Mouse (Mus musculus) adipose tissue, adult 10 weeks (tissue): ENCODE data around the gene AW822073. TPM values are rescaled to one million over a fixed set of nuclear protein-coding genes. Genes with fewer than 3 reads are reported as not detected.

Source experiments
- polyA plus RNA-seq: library from polyadenylated mRNA; stranded (reverse); fragments of 350-450 nt; fragmentation: Illumina TruSeq; extraction: RNeasy Lipid Tissue Mini Kit (QIAGEN cat#74804); gene quantifications from one replicate; pipeline ENCODE4 v1.2.3, GENCODE M21; 2014; ENCODE audit warnings: low read depth, low replicate concordance

AW822073 gene
- not detected for polyA plus RNA-seq

GRCm38 (mm10) chr10:58224827-58225785 is at the start of gene AW822073:
Gene AW822073, minus strand, starts transcription at chr10:58224930.

GRCm38 (mm10) chr10:58255213-58255892 is 30.6 kb upstream of the AW822073 start, which contains the start of gene Gcc2:
Gene Gcc2, plus strand, starts transcription at chr10:58255497.

DNA sequence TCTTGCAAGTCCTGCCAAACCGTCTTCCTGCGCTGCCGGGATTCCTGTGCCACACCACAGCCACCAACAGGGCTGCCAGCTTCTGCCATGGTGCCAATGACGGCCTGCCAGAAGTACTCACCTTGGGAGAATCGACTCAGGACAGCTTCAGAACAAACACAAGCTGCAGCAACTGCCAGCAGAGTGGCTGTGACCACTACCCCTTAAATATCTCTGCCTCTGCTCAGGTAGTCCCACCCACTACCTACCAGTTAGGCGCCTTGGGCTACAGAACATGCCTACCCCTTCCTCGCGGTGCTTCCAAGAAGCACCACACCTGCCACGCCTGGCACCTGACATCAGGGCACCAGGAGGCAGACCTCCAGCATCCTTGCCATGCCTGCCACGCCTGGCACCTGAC is 11.9 kb upstream of the AW822073 start, which contains the start of gene Gm4981:
Gene Gm4981, minus strand, starts transcription at position 89 of the 400 bp plus-strand sequence.

DNA sequence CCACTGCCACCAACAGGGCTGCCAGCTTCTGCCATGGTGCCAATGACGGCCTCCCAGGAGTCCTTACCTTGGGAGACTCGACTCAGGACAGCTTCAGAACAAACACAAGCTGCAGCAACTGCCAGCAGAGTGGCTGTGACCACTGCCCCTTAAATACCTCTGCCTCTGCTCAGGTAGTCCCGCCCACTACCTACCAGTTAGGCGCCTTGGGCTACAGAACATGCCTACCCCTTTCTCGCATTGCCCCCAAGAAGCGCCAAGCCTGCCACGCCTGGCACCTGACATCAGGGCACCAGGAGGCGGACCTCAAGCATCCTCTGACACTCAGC is 7.9 kb upstream of the AW822073 start, which contains the start of gene Duxf3:
Gene Duxf3, minus strand, starts transcription at position 35 of the 329 bp plus-strand sequence.

Other genes with a start within 250 kb of the AW822073 start
- gene Duxf3, start 7.7 kb upstream of the AW822073 start, polyA plus RNA-seq = not detected
- gene Gm4981, start 11.8 kb upstream of the AW822073 start, polyA plus RNA-seq = not detected
- 25.4 TPM for gene Gcc2, start 30.6 kb upstream of the AW822073 start, polyA plus RNA-seq
- 34.4 TPM for gene Lims1, start 98.5 kb upstream of the AW822073 start, polyA plus RNA-seq
- 24.3 TPM for gene Ranbp2, start 222.0 kb upstream of the AW822073 start, polyA plus RNA-seq